Mouse (Mus musculus) mammary gland, adult 2 months (tissue): ENCODE data around the gene Mab21l3. TPM values are rescaled to one million over a fixed set of nuclear protein-coding genes. Genes with fewer than 3 reads are reported as not detected.

ENCODE experiments used
- polyA plus RNA-seq: library from polyadenylated mRNA; depleted of rRNA; stranded (reverse); fragments of >200 nt; gene quantifications from 2 replicates; pipeline ENCODE4 v1.2.3, GENCODE M21; 2012; ENCODE audit warnings: low replicate concordance; rRNA removed

The Mab21l3 gene
- polyA plus RNA-seq: 1.9 TPM in 2 replicates

DNA sequence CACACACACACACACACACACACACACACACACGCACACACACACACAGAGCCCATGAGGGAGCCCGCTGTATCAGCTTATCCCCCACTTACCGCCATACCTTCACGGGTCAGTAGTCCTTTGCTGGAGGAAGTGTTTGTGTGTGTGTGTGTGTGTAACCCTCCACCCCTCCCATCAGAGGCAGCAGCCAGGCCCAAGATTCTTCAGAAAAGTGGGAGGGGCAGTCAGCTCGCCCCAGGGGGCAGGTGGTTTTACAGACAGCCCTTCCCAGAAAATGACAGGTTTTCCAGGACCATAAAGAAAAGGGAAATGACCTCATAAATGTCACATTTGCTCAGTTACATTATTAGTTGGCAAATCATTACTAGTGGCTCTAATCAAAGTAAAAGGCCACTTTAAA lies at the start of gene Mab21l3:
Gene Mab21l3, minus strand, starts transcription at position 144 of the 400 bp plus-strand sequence.

Other genes with a start within 250 kb of the Mab21l3 start
- 101 and 103 TPM in 2 replicates for gene Atp1a1, start 244.3 kb downstream of the Mab21l3 start, polyA plus RNA-seq
- 4.6 and 5.7 TPM in 2 replicates for gene Slc22a15, start 75.5 kb upstream of the Mab21l3 start, polyA plus RNA-seq
- gene Nhlh2, start 161.1 kb upstream of the Mab21l3 start, polyA plus RNA-seq: not detected in 2 replicates
- 0.37 and 6.2 TPM in 2 replicates for gene Casq2, start 237.5 kb upstream of the Mab21l3 start, polyA plus RNA-seq